Mouse (Mus musculus) midbrain, embryonic 13.5 days (tissue): ENCODE data around the gene Smo. TPM values are rescaled to one million over a fixed set of nuclear protein-coding genes. Genes with fewer than 3 reads are reported as not detected.

Experiments
- polyA plus RNA-seq: library from polyadenylated mRNA; unstranded; fragments of >200 nt; fragmentation: Nextera tagmentation; extraction: Ambion mirVana; gene quantifications from 2 replicates; pipeline ENCODE4 v1.2.1, GENCODE M21; 2015

Smo gene
- polyA plus RNA-seq, 1 experiment from 2014 or later = 19.2 TPM

Other genes with a start within 250 kb of the Smo start
- gene Kcp, start 227.6 kb upstream of the Smo start, polyA plus RNA-seq = 11.7 and 14.0 TPM in 2 replicates
- gene Irf5, start 208.9 kb upstream of the Smo start, polyA plus RNA-seq = 1.3 and 1.6 TPM in 2 replicates
- gene Tnpo3, start 125.6 kb upstream of the Smo start, polyA plus RNA-seq = 97.7 and 106 TPM in 2 replicates
- gene Tspan33, start 41.3 kb upstream of the Smo start, polyA plus RNA-seq = 3.4 and 6.0 TPM in 2 replicates
- gene Ahcyl2, start 32.5 kb downstream of the Smo start, polyA plus RNA-seq = 12.8 and 13.1 TPM in 2 replicates
- 1.4 and 1.6 TPM in 2 replicates for gene Strip2, start 181.5 kb downstream of the Smo start, polyA plus RNA-seq